Mouse (Mus musculus) CH12.LX (cell line): ENCODE results near the gene Stra8. TPM values are rescaled to one million over a fixed set of nuclear protein-coding genes. Genes with fewer than 3 reads are reported as not detected.

Source experiments
- DNase-seq: peaks from one replicate; pipeline ENCODE4 v3.0.0-alpha.2; 2013; ENCODE audit errors: extremely low read depth
- H3K27ac ChIP-seq: 2 replicates; pipeline ENCODE4 v1.5.1; 2012; ENCODE audit warnings: low read depth, mild to moderate bottlenecking, control low read depth, moderate library complexity; ENCODE audit not compliant: insufficient read depth
- H3K27me3 ChIP-seq: replicated peaks from 2 replicates; pipeline ENCODE3; 2012; ENCODE audit warnings: inconsistent platforms
- H3K36me3 ChIP-seq, 2 experiments: replicated peaks in 1 of 2; 2 replicates each; pipeline versions ENCODE3 to v1.6.1; 2012; ENCODE audit warnings: inconsistent platforms in 1 of 2, low read length in 1 of 2, mild to moderate bottlenecking in 1 of 2, mixed read lengths in 1 of 2, moderate library complexity in 1 of 2; ENCODE audit not compliant: control insufficient read depth in 1 of 2, insufficient read depth in 1 of 2
- H3K4me1 ChIP-seq, 2 experiments: 2 replicates each; pipeline ENCODE4 v1.6.1; 2012; ENCODE audit warnings: inconsistent platforms in 1 of 2, moderate library complexity in 1 of 2; ENCODE audit not compliant: insufficient read depth in 2 of 2, control insufficient read depth in 1 of 2
- H3K4me2 ChIP-seq: 2 replicates; pipeline ENCODE4 v1.6.1; 2012; ENCODE audit warnings: low read depth, mild to moderate bottlenecking, control low read depth; ENCODE audit not compliant: poor library complexity, insufficient read depth, severe bottlenecking
- H3K4me3 ChIP-seq, 3 experiments: fragments of 150-350 bp in 1 of 3; sonication (generic) in 1 of 3; replicated peaks in 1 of 3; 2 replicates each; pipeline versions ENCODE3 to v1.5.1; 2011 to 2012; ENCODE audit warnings: low read depth in 2 of 3, low read length in 2 of 3, mild to moderate bottlenecking in 2 of 3, moderate library complexity in 2 of 3, control low read depth in 1 of 3, improper control_type of control experiment in 1 of 3, inconsistent platforms in 1 of 3, mixed read lengths in 1 of 3; ENCODE audit not compliant: poor library complexity in 1 of 3
- H3K79me2 ChIP-seq: replicated peaks from 2 replicates; pipeline ENCODE4 v1.6.1; 2012; ENCODE audit warnings: mild to moderate bottlenecking, moderate library complexity; ENCODE audit not compliant: control insufficient read depth, poor library complexity, insufficient read depth, severe bottlenecking; ENCODE audit errors: extremely low read depth
- H3K9ac ChIP-seq: 2 replicates; pipeline ENCODE4 v1.6.1; 2012; ENCODE audit warnings: low read depth, mild to moderate bottlenecking, control low read depth, moderate library complexity; ENCODE audit not compliant: insufficient read depth
- H3K9me3 ChIP-seq: replicated peaks from 2 replicates; pipeline ENCODE3; 2012; ENCODE audit warnings: low read length, inconsistent platforms, mixed read lengths
- BHLHE40 ChIP-seq: IDR thresholded peaks from 2 replicates; pipeline ENCODE4 v1.6.1; 2011; ENCODE audit warnings: mild to moderate bottlenecking, low read depth, low read length, improper control_type of control experiment
- CHD1 ChIP-seq: IDR thresholded peaks from 2 replicates; pipeline ENCODE4 v1.6.1; 2012; ENCODE audit warnings: low read depth, low read length, improper control_type of control experiment, inconsistent platforms
- CTCF ChIP-seq, 2 experiments: IDR thresholded peaks in 1 of 2; conservative IDR thresholded peaks in 1 of 2; 2 replicates each; pipeline ENCODE4 v1.5.1; 2011 to 2012; ENCODE audit warnings: low read depth in 2 of 2, low read length in 2 of 2, improper control_type of control experiment in 1 of 2, inconsistent platforms in 1 of 2, mild to moderate bottlenecking in 1 of 2, moderate library complexity in 1 of 2
- E2F4 ChIP-seq: IDR thresholded peaks from 2 replicates; pipeline ENCODE4 v1.6.1; 2011; ENCODE audit warnings: low read depth, low read length, improper control_type of control experiment; ENCODE audit not compliant: insufficient replicate concordance
- EP300 ChIP-seq: IDR thresholded peaks from 2 replicates; pipeline ENCODE4 v1.6.1; 2011; ENCODE audit warnings: low read length, improper control_type of control experiment
- ETS1 ChIP-seq: conservative IDR thresholded peaks from 2 replicates; pipeline ENCODE4 v1.6.1; 2012; ENCODE audit warnings: low read depth, mild to moderate bottlenecking, inconsistent platforms, low read length, improper control_type of control experiment, moderate library complexity
- GABPA ChIP-seq: IDR thresholded peaks from 2 replicates; pipeline ENCODE4 v1.6.1; 2012; ENCODE audit warnings: low read depth, low read length, improper control_type of control experiment, inconsistent platforms; ENCODE audit not compliant: insufficient replicate concordance
- MEF2A ChIP-seq: IDR thresholded peaks from 2 replicates; pipeline ENCODE4 v1.6.1; 2014; ENCODE audit warnings: low read depth, mild to moderate bottlenecking, inconsistent platforms, low read length, improper control_type of control experiment, borderline replicate concordance
- NELFE ChIP-seq: IDR thresholded peaks from 2 replicates; pipeline ENCODE4 v1.6.1; 2011; ENCODE audit warnings: low read depth, low read length, improper control_type of control experiment
- NRF1 ChIP-seq: IDR thresholded peaks from 2 replicates; pipeline ENCODE4 v1.6.1; 2014; ENCODE audit warnings: low read depth, mild to moderate bottlenecking, inconsistent platforms, low read length, improper control_type of control experiment, moderate library complexity
- POLR2A ChIP-seq: IDR thresholded peaks from 2 replicates; pipeline ENCODE4 v1.6.1; 2011; ENCODE audit warnings: low read depth, mild to moderate bottlenecking, improper control_type of control experiment, low read length
- POLR2AphosphoS2 ChIP-seq: IDR thresholded peaks from 2 replicates; pipeline ENCODE4 v1.6.1; 2011; ENCODE audit warnings: low read depth, low read length, improper control_type of control experiment
- RAD21 ChIP-seq: IDR thresholded peaks from 2 replicates; pipeline ENCODE4 v1.6.1; 2011; ENCODE audit warnings: low read depth, mild to moderate bottlenecking, low read length, improper control_type of control experiment, moderate library complexity
- SMC3 ChIP-seq: IDR thresholded peaks from 2 replicates; pipeline ENCODE4 v1.6.1; 2011; ENCODE audit warnings: low read depth, low read length, improper control_type of control experiment
- TCF12 ChIP-seq: IDR thresholded peaks from 2 replicates; pipeline ENCODE4 v1.6.1; 2014; ENCODE audit warnings: low read depth, mild to moderate bottlenecking, inconsistent platforms, low read length, improper control_type of control experiment
- USF2 ChIP-seq: conservative IDR thresholded peaks from 2 replicates; pipeline ENCODE4 v1.6.1; 2011; ENCODE audit warnings: low read depth, low read length, improper control_type of control experiment
- ZKSCAN1 ChIP-seq: IDR thresholded peaks from 2 replicates; pipeline ENCODE4 v1.6.1; 2012; ENCODE audit warnings: low read depth, inconsistent platforms, low read length, improper control_type of control experiment, borderline replicate concordance
- ZMIZ1 ChIP-seq: IDR thresholded peaks from 2 replicates; pipeline ENCODE4 v1.6.1; 2012; ENCODE audit warnings: low read depth, mild to moderate bottlenecking, inconsistent platforms, low read length, improper control_type of control experiment
- dilution Hi-C: fragments of 300-500 bp; cut with MboI; formaldehyde crosslinking; loops from 2 replicates; pipeline ENCODE4 v1.14.3; 2020; ENCODE audit warnings: low sequenced_read_pairs; ENCODE audit not compliant: extremely low pct_unique_long_range_greater_than_20kb, extremely low pct_ligation_motif_present
- in situ Hi-C: fragments of 300-500 bp; cut with MboI; formaldehyde crosslinking; loops from 3 replicates; pipeline ENCODE4 v1.14.3; 2019; ENCODE audit warnings: low sequenced_read_pairs, low pct_ligation_motif_present, low pct_unique_long_range_greater_than_20kb, mixed read lengths
- polyA plus RNA-seq: library from polyadenylated mRNA; unstranded; fragments of >175 nt; gene quantifications from 2 replicates; pipeline ENCODE4 v1.2.1, GENCODE M21; 2012; ENCODE audit warnings: low read depth; ENCODE audit not compliant: insufficient read length
- total RNA-seq, 2 experiments: library from RNA; depleted of rRNA; stranded (reverse); fragments of 300-350 nt in 1 of 2; fragments of >200 nt in 1 of 2; gene quantifications; 2 replicates each; pipeline ENCODE4 v1.2.3; 2012 to 2014

The Stra8 gene
- total and polyA plus RNA-seq, 3 experiments, result 0.08 to 0.77 TPM; not detected in 1

DNA sequence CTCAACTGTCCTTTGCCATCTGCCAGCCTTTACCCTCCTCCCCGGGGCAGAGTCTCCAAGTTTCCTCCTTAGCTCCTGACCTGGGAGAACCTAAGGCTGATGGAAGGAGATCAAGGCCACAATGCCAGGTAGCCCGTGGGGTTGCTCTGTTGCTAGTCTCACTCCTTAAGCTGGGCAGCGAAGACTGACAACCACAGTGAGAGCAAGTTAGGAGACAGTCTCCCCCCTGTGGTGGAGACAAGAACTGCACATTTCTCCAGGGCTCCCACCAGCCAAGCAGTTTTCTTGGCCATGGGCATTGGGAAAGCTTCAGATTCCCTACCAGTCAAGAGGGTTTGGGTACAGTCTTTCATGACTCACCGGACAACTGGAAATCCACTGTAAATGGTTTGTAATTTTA lies 7.2 kb downstream of the Stra8 start:
- dilution Hi-C loops (no loop called here), in situ Hi-C loops (loop anchor here (10.0 kb wide), 1 partner anchor 632 kb away; no protein-coding TSS in a partner anchor)
- no peak overlapping the region for H3K4me2 ChIP-seq
- TF ChIP-seq CTCF (conservative IDR thresholded peaks at IDR 0.05 in 1 of 2, IDR thresholded peaks at IDR 0.05 in 1 of 2; ENCODE audit: low read depth in 2 of 2, low read length in 2 of 2) (peak; percentile 80 to 86), SMC3 (peak; percentile 66), ZKSCAN1 (no peak), NELFE (no peak), CHD1 (no peak), ETS1 (no peak), EP300 (no peak), RAD21 (peak; percentile 62), NRF1 (no peak)
- no peak overlapping the region for H3K4me3 ChIP-seq
- H3K36me3 ChIP-seq, result no peaks in the 10 kb centered on the region
- H3K9me3 ChIP-seq, result no peaks in the 10 kb centered on the region
- peak; percentile 68 for DNase-seq
- H3K4me1 ChIP-seq, result peaks cover 0 to 8% of the 10 kb centered on the region in 2 experiments; a peak in 2 of 4 replicates
- no peaks in the 10 kb centered on the region for H3K27me3 ChIP-seq
- H3K9ac ChIP-seq, result no peak overlapping the region
- no peaks in the 10 kb centered on the region for H3K79me2 ChIP-seq
- no peak overlapping the region for H3K27ac ChIP-seq

DNA sequence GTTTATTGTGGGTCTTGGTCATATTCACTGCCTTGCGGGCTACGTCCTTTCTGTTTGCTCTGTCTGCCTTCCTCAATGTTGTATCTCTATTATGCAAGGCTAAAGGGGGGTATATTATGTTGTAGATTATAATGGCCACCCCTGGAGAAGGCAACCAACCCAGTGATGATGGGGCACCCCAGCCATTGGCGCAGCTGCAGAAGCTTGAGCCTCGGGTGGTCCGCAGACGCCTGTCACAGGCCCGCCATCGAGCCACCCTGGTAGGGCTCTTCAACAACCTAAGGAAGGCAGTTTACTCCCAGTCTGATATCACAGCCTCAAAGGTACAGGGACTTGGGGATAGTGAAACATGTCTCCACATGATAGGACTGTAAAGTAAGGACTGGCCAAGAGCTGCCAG lies 7.6 kb downstream of the Stra8 start:
- in situ Hi-C loops (loop anchor here (10.0 kb wide), 1 partner anchor 633 kb away; no protein-coding TSS in a partner anchor), dilution Hi-C loops (no loop called here)
- Histone ChIP-seq H3K9me3 (no peaks in the 10 kb centered on the region), H3K36me3 (no peaks in the 10 kb centered on the region), H3K9ac (no peak overlapping the region), H3K4me3 (no peak overlapping the region), H3K79me2 (no peaks in the 10 kb centered on the region), H3K4me2 (no peak overlapping the region), H3K27ac (no peak overlapping the region), H3K4me1 (peaks cover 0 to 8% of the 10 kb centered on the region in 2 experiments; a peak in 2 of 4 replicates), H3K27me3 (no peaks in the 10 kb centered on the region)
- DNase-seq, result no peak
- TF ChIP-seq POLR2A (no peak), E2F4 (no peak), NELFE (no peak), BHLHE40 (no peak), ZKSCAN1 (no peak), ZMIZ1 (no peak), RAD21 (no peak), TCF12 (no peak), POLR2AphosphoS2 (no peak), MEF2A (no peak), USF2 (no peak), GABPA (no peak)
